Mouse (Mus musculus): Measurements from ENCODE around the gene Vmn2r56. TPM values are rescaled to one million over a fixed set of nuclear protein-coding genes. Genes with fewer than 3 reads are reported as not detected.
"Not testable (repeated sequence)": the region's sequence is repeated elsewhere in the genome, so short reads cannot be mapped to it uniquely, and the experiment has no call there.

Gene Vmn2r56
- not detected for total RNA-seq (2021)

GRCm38 (mm10) chr7:12734904-12735303 lies at the start of gene Vmn2r56:
Gene Vmn2r56 (minus strand): TSS chr7:12735004.
- intact Hi-C loops (cut with DNase I) = no loop called here
- DNase-seq = no peak

GRCm38 (mm10) chr7:12780151-12780830 lies 45.5 kb upstream of the Vmn2r56 start:
- DNase-seq = peak; percentile 62 to 71
- intact Hi-C loops (cut with DNase I) = no loop called here

- intact Hi-C loops (cut with DNase I) = loop anchor here (10.0 kb wide), 1 partner anchor 355 kb away; the partner anchor contains the start of gene Zfp551
Observed at GRCm38 (mm10) chr7:12779782-12780150, 45.0 kb upstream of the Vmn2r56 start.

GRCm38 (mm10) chr7:12779141-12779540 lies 44.3 kb upstream of the Vmn2r56 start:
- intact Hi-C loops (cut with DNase I) = loop anchor here (10.0 kb wide), 1 partner anchor 354 kb away; the partner anchor contains the start of gene Zfp551
- no peak for DNase-seq

More at GRCm38 (mm10) chr7:12779782-12780150, 45.0 kb upstream of the Vmn2r56 start:
- no peak for DNase-seq

GRCm38 (mm10) chr7:12774606-12775005 lies 39.8 kb upstream of the Vmn2r56 start:
- DNase-seq = peak; percentile 38 to 62

GRCm38 (mm10) chr7:12774111-12774510 lies 39.3 kb upstream of the Vmn2r56 start:
- no peak for DNase-seq
- intact Hi-C loops (cut with DNase I) = loop anchor here (10.0 kb wide), 1 partner anchor 349 kb away; the partner anchor contains the start of gene Zfp551

More at GRCm38 (mm10) chr7:12774606-12775005, 39.8 kb upstream of the Vmn2r56 start:
- intact Hi-C loops (cut with DNase I) = loop anchor here (10.0 kb wide), 1 partner anchor 350 kb away; the partner anchor contains the start of gene Zfp551

- intact Hi-C loops (cut with DNase I) = no loop called here
- no peak for DNase-seq
Observed at GRCm38 (mm10) chr7:12749431-12750198, 14.8 kb upstream of the Vmn2r56 start.

- intact Hi-C loops (cut with DNase I); DNase-seq: not testable (repeated sequence)
Observed at GRCm38 (mm10) chr7:12684903-12685302, 49.9 kb downstream of the Vmn2r56 start, which contains the start of gene Vmn2r55. Gene Vmn2r55 (minus strand): TSS chr7:12685003.

- DNase-seq; intact Hi-C loops (cut with DNase I): not testable (repeated sequence)
Observed at GRCm38 (mm10) chr7:12640219-12640618, 94.6 kb downstream of the Vmn2r56 start, which contains the start of gene Vmn2r54. Gene Vmn2r54 (minus strand): TSS chr7:12640319.

Other genes starting within 250 kb of the Vmn2r56 start
- gene 2900092C05Rik, start 222.5 kb downstream of the Vmn2r56 start, total RNA-seq (2021) = not detected
- gene Vmn2r53, start 126.2 kb downstream of the Vmn2r56 start, total RNA-seq (2021) = not detected
- not detected for gene Vmn2r54, start 94.7 kb downstream of the Vmn2r56 start, total RNA-seq (2021)
- not detected for gene Vmn2r55, start 50.0 kb downstream of the Vmn2r56 start, total RNA-seq (2021)
- gene Zscan18, start 68.6 kb upstream of the Vmn2r56 start, total RNA-seq (2021) = 1 to 10 TPM in 1 of 2 experiments, under 1 TPM in 1; 0.80 to 1.3 TPM
- 1 to 10 TPM; 4.6 to 5.1 TPM for gene Zfp329, start 83.9 kb upstream of the Vmn2r56 start, total RNA-seq (2021)
- gene Zfp110, start 99.8 kb upstream of the Vmn2r56 start, total RNA-seq (2021) = 10 to 100 TPM; 15.4 to 21.5 TPM
- gene Zfp128, start 146.2 kb upstream of the Vmn2r56 start, total RNA-seq (2021) = 1 to 10 TPM; 3.0 to 3.6 TPM
- gene Zscan22, start 162.8 kb upstream of the Vmn2r56 start, total RNA-seq (2021) = 1 to 10 TPM; 4.4 to 4.9 TPM
- 100 to 1,000 TPM; 550 to 562 TPM for gene Rps5, start 187.3 kb upstream of the Vmn2r56 start, total RNA-seq (2021)
- under 1 TPM; 0.25 to 0.38 TPM for gene Rnf225, start 192.4 kb upstream of the Vmn2r56 start, total RNA-seq (2021)
- 1 to 10 TPM; 2.8 to 3.7 TPM for gene Zfp324, start 230.8 kb upstream of the Vmn2r56 start, total RNA-seq (2021)
- gene Zfp446, start 242.8 kb upstream of the Vmn2r56 start, total RNA-seq (2021) = 1 to 10 TPM; 2.5 to 2.9 TPM

Measured in heart, postnatal 36 days (tissue).